Mouse (Mus musculus) liver, embryonic 14.5 days (tissue): Measurements from ENCODE around the gene Adprh.

Experiments
- CTCF ChIP-seq: IDR thresholded peaks from 2 replicates; pipeline ENCODE4 v1.5.1; 2016; ENCODE audit warnings: antibody characterized with exemption, low read depth, control low read depth
- EP300 ChIP-seq: IDR thresholded peaks from 2 replicates; pipeline ENCODE4 v1.6.1; 2016; ENCODE audit warnings: antibody characterized with exemption, low read depth

- no peak for TF ChIP-seq CTCF
- TF ChIP-seq EP300 = no peak
Measured at GRCm38 (mm10) chr16:38466089-38466488, 13.6 kb upstream of the Adprh start.
